Mouse (Mus musculus) heart, embryonic 10.5 days (tissue): Measurements from ENCODE around the gene Prdm2. TPM values are rescaled to one million over a fixed set of nuclear protein-coding genes. Genes with fewer than 3 reads are reported as not detected.

ENCODE experiments used
- DNase-seq: peaks from one replicate; pipeline ENCODE4 v3.0.0-alpha.2; 2017; ENCODE audit warnings: low spot score
- H3K27ac ChIP-seq: fragments of 300-500 bp; sonication (generic); 2 replicates; pipeline ENCODE4 v1.5.1; 2016; ENCODE audit warnings: mild to moderate bottlenecking
- H3K27me3 ChIP-seq: fragments of 300-500 bp; sonication (generic); 2 replicates; pipeline ENCODE4 v1.6.1; 2016; ENCODE audit warnings: mild to moderate bottlenecking; ENCODE audit not compliant: poor library complexity, insufficient read depth, severe bottlenecking
- H3K36me3 ChIP-seq: fragments of 300-500 bp; sonication (generic); 2 replicates; pipeline ENCODE4 v1.6.1; 2016; ENCODE audit warnings: mild to moderate bottlenecking, moderate library complexity
- H3K4me1 ChIP-seq: fragments of 300-500 bp; sonication (generic); 2 replicates; pipeline ENCODE4 v1.6.1; 2016; ENCODE audit warnings: mild to moderate bottlenecking
- H3K4me3 ChIP-seq: fragments of 300-500 bp; sonication (generic); 2 replicates; pipeline ENCODE4 v1.5.1; 2016; ENCODE audit warnings: mild to moderate bottlenecking, moderate library complexity
- H3K9me3 ChIP-seq: fragments of 300-500 bp; sonication (generic); 2 replicates; pipeline ENCODE4 v1.6.1; 2016; ENCODE audit warnings: mild to moderate bottlenecking, moderate library complexity
- WGBS: fragments of 180-500 bp; shearing (Covaris S2); methylation state at CpG from one replicate; pipeline ENCODE4 v1.1.7; 2016; 5-methylcytosine and 5-hydroxymethylcytosine counted together
- polyA plus RNA-seq: library from polyadenylated mRNA; unstranded; fragments of >200 nt; fragmentation: Nextera tagmentation; extraction: Ambion mirVana; gene quantifications from 2 replicates; pipeline ENCODE4 v1.2.1, GENCODE M21; 2016

Prdm2 gene
- polyA plus RNA-seq, 1 experiment from 2014 or later: 10.0 TPM

GRCm38 (mm10) chr4:143161619-143162479 lies 50.9 kb downstream of the Prdm2 start:
- Histone ChIP-seq H3K9me3 (no peaks in the 10 kb centered on the region), H3K4me1 (peaks cover 41% of the 10 kb centered on the region), H3K36me3 (0 out of 2 replicates have a peak, but pooled peaks cover 4% of the 10 kb centered on the region), H3K4me3 (peak overlapping the region; percentile 83), H3K27ac (peak overlapping the region; percentile 97), H3K27me3 (no peaks in the 10 kb centered on the region)
- WGBS: under 1% methylated on average over 96 of the region's 102 CpGs
- peak; percentile 100 for DNase-seq

- peaks cover 42% of the 10 kb centered on the region for H3K4me1 ChIP-seq
- no peaks in the 10 kb centered on the region for H3K9me3 ChIP-seq
- H3K27me3 ChIP-seq: no peaks in the 10 kb centered on the region
- H3K36me3 ChIP-seq: 0 out of 2 replicates have a peak, but pooled peaks cover 4% of the 10 kb centered on the region
- H3K27ac ChIP-seq: no peak overlapping the region
- peak overlapping the region; percentile 83 for H3K4me3 ChIP-seq
- DNase-seq: no peak
- 52% methylated on average over 3 of the region's 3 CpGs for WGBS
These were observed 52.0 kb downstream of the Prdm2 start for GRCm38 (mm10) chr4:143160826-143161225.

GRCm38 (mm10) chr4:143159336-143159735 lies 53.5 kb downstream of the Prdm2 start:
- Histone ChIP-seq H3K36me3 (0 out of 2 replicates have a peak, but pooled peaks cover 4% of the 10 kb centered on the region), H3K4me1 (peaks cover 46% of the 10 kb centered on the region), H3K9me3 (no peaks in the 10 kb centered on the region), H3K27me3 (no peaks in the 10 kb centered on the region), H3K27ac (no peak overlapping the region), H3K4me3 (no peak overlapping the region)
- no peak for DNase-seq
- WGBS: 91% methylated on average over 2 of the region's 2 CpGs

- H3K4me1 ChIP-seq: peaks cover 49% of the 10 kb centered on the region
- H3K9me3 ChIP-seq: no peaks in the 10 kb centered on the region
- no peak for DNase-seq
- H3K27me3 ChIP-seq: no peaks in the 10 kb centered on the region
- 87% methylated on average over 4 of the region's 4 CpGs for WGBS
- H3K27ac ChIP-seq: no peak overlapping the region
- 0 out of 2 replicates have a peak, but pooled peaks cover 4% of the 10 kb centered on the region for H3K36me3 ChIP-seq
- no peak overlapping the region for H3K4me3 ChIP-seq
These were observed 56.9 kb downstream of the Prdm2 start for GRCm38 (mm10) chr4:143155871-143156270.

GRCm38 (mm10) chr4:143155036-143155435 lies 57.8 kb downstream of the Prdm2 start:
- WGBS: 80% methylated on average over 4 of the region's 4 CpGs
- no peak overlapping the region for H3K4me3 ChIP-seq
- no peaks in the 10 kb centered on the region for H3K9me3 ChIP-seq
- 0 out of 2 replicates have a peak, but pooled peaks cover 4% of the 10 kb centered on the region for H3K36me3 ChIP-seq
- no peak for DNase-seq
- H3K27me3 ChIP-seq: no peaks in the 10 kb centered on the region
- no peak overlapping the region for H3K27ac ChIP-seq
- peaks cover 42% of the 10 kb centered on the region for H3K4me1 ChIP-seq

DNA sequence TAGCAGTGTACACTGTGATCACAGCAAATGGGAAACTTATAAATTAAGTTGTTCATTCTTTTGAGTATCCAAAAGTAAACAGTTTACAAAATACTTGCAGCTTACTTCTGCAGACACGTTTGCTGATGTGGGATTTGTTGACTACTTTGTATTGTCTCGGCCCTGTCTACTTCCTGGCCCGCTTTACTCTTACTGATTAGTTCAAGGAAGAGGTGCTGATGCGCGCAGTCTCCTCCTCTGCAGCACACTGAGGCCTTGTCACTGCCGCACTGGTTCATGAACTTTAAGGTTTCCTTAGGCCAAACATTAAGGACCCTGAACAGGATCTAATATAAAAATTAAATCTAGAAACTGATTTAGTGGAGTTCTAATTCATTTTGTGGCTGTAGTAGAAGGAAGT lies 58.2 kb downstream of the Prdm2 start:
- no peak for DNase-seq
- Histone ChIP-seq H3K36me3 (0 out of 2 replicates have a peak, but pooled peaks cover 4% of the 10 kb centered on the region), H3K27me3 (no peaks in the 10 kb centered on the region), H3K4me3 (no peak overlapping the region), H3K27ac (no peak overlapping the region), H3K4me1 (peaks cover 39% of the 10 kb centered on the region), H3K9me3 (no peaks in the 10 kb centered on the region)
- WGBS: 66% methylated on average over 6 of the region's 6 CpGs

DNA sequence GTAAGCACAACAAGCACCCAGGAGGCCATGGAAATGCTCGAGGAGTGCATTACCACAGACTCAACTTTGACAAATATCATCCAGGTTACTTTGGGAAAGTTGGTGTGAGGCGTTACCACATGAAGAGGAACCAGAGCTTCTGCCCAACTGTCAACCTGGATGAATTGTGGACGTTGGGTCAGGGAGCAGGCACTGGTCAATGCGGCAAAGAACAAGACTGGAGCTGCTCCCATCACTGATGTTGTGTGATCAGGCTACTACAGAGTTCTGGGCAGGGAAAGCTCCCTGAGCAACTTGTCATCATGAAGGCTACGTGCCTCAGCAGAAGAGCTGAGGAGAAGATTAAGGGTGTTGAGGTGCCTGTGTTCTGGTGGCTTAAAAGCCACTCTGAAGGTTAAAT lies 60.2 kb downstream of the Prdm2 start:
- no peaks in the 10 kb centered on the region for H3K36me3 ChIP-seq
- WGBS: 80% methylated on average over 5 of the region's 5 CpGs

GRCm38 (mm10) chr4:143151267-143151666 lies 61.5 kb downstream of the Prdm2 start:
- 69% methylated on average over 1 of the region's 1 CpGs for WGBS
- no peaks in the 10 kb centered on the region for H3K27me3 ChIP-seq
- H3K36me3 ChIP-seq: no peaks in the 10 kb centered on the region
- DNase-seq: no peak
- no peaks in the 10 kb centered on the region for H3K9me3 ChIP-seq
- H3K4me3 ChIP-seq: no peak overlapping the region
- H3K4me1 ChIP-seq: peaks cover 32% of the 10 kb centered on the region
- H3K27ac ChIP-seq: no peak overlapping the region

More for the DNA sequence above, 60.2 kb downstream of the Prdm2 start:
- no peaks in the 10 kb centered on the region for H3K9me3 ChIP-seq
- H3K4me1 ChIP-seq: peaks cover 28% of the 10 kb centered on the region
- no peaks in the 10 kb centered on the region for H3K27me3 ChIP-seq
- H3K4me3 ChIP-seq: no peak overlapping the region
- DNase-seq: no peak
- H3K27ac ChIP-seq: no peak overlapping the region

DNA sequence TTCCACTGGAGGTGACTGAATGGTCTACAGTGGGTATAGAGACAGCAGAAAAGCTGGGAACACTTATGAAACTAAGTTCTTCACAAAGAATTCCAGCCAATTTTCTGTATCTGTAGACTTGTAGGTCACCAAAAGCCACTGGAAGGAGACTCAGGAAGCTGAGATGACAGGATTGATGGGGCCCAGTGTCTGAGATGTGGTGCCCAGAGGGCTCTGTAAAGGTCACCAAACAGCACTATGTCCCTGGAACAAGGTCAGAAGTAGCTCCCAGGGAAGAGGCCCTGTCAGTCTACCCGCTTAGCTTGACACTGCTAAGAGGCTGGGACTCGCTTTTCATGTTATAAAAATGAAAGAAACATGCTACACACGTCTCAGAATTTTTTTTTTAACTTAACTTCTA lies 65.1 kb downstream of the Prdm2 start:
- Histone ChIP-seq H3K36me3 (no peaks in the 10 kb centered on the region), H3K9me3 (no peaks in the 10 kb centered on the region), H3K27me3 (no peaks in the 10 kb centered on the region), H3K4me1 (peaks cover 33% of the 10 kb centered on the region), H3K4me3 (no peak overlapping the region), H3K27ac (no peak overlapping the region)
- DNase-seq: no peak
- 48% methylated on average over 3 of the region's 3 CpGs for WGBS

DNA sequence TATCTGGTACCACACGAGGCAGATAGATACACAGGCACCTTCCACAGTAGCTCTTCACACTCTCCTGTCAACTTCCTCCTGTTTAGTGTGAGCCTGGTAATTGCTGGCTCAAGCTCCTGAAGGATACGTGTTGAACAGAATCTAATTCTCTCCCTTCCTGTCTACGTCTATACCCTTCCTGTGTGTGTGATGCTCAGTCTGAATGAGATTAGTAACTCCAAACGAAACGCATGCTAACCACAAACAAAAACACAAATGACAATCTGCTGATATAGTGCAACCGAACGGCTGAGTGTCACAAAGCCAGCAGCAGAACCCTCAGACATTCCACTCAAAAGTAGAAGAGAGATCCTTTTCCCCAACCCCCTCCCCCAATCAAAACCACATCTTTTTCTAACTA lies 69.2 kb downstream of the Prdm2 start:
- Histone ChIP-seq H3K9me3 (no peaks in the 10 kb centered on the region), H3K4me1 (peaks cover 30% of the 10 kb centered on the region), H3K27ac (no peak overlapping the region), H3K36me3 (peaks cover 30% of the 10 kb centered on the region), H3K27me3 (no peaks in the 10 kb centered on the region), H3K4me3 (no peak overlapping the region)
- no peak for DNase-seq
- WGBS: 36% methylated on average over 7 of the region's 7 CpGs

DNA sequence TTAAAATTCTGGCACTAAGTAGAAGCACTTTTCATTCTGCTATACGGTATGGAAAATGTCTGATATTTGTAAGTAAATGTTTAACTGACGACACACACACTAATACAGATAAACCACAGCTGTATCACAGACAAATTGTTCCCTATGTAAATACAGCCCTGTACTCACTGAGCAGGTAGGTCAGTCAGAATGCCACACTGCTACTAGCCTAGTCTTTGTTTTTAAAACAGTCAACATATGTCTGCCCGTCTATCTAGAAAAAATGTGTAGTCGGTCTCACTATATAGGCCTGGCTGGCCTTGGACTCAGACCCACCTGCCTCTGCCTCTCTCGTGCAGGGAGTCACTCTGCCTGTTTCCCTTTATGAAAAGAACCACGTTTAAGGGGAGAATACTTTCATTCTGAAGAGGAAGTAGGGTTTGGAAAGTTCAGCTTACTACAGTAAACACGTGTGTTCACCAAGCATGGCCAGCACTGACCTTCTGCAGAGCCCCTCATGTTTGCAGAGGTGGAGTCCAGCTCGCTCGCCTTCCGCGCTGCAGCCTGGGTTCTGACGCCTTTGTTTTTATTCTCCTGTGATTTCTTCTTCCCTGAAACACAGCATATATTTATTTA lies 71.0 kb downstream of the Prdm2 start:
- no peak overlapping the region for H3K27ac ChIP-seq
- H3K36me3 ChIP-seq: peaks cover 34% of the 10 kb centered on the region
- DNase-seq: no peak
- H3K4me1 ChIP-seq: peaks cover 13% of the 10 kb centered on the region; the same call in 1 of the 2 replicates
- WGBS: 85% methylated on average over 12 of the region's 12 CpGs
- no peaks in the 10 kb centered on the region for H3K9me3 ChIP-seq
- H3K27me3 ChIP-seq: no peaks in the 10 kb centered on the region
- no peak overlapping the region for H3K4me3 ChIP-seq

DNA sequence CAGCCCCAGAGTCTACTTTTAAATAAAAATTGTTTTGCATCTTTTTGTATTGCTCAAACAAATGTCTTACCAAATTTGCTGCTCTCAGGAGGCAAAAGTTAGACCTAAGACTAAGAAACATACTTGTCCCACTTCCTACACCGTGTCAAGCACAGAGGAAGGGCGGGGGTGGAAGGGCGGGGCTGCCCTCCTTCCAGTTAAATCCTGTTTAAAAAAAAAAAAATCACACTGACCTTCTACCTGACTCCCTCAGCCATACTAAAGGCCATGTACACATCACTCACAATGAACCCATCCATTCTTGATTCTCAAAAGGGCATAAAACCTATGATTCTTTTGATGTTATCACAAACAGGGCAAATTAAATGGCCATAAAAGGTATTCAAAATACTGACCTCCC lies 71.9 kb downstream of the Prdm2 start:
- H3K4me3 ChIP-seq: no peak overlapping the region
- H3K36me3 ChIP-seq: peaks cover 42% of the 10 kb centered on the region
- peaks cover 10% of the 10 kb centered on the region; the same call in 1 of the 2 replicates for H3K4me1 ChIP-seq
- DNase-seq: no peak
- no peak overlapping the region for H3K27ac ChIP-seq
- no peaks in the 10 kb centered on the region for H3K27me3 ChIP-seq
- WGBS: 92% methylated on average over 3 of the region's 3 CpGs
- no peaks in the 10 kb centered on the region for H3K9me3 ChIP-seq

DNA sequence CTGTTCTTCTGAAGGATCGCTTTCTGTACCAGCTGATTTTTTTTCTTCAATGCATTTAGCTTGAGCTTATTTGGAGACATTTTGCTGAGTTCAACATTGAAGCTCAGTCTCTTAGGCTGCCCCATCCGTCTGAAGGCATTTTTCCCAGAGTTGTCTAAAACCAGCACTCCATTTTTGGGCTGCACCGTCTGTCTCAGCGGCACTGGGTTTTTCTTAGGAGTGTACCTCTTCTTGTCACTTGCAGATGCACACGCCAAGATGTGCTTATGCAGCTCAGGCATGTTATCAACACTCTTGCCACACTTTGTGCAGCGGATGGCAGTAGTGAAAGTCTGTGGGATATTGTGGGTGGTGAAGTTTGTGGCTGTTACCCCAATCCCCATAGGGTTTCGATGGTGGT lies 80.4 kb downstream of the Prdm2 start:
- WGBS: 89% methylated on average over 7 of the region's 7 CpGs
- no peaks in the 10 kb centered on the region for H3K9me3 ChIP-seq
- H3K27ac ChIP-seq: no peak overlapping the region
- H3K27me3 ChIP-seq: no peaks in the 10 kb centered on the region
- no peaks in the 10 kb centered on the region for H3K4me1 ChIP-seq
- H3K36me3 ChIP-seq: peaks cover 88% of the 10 kb centered on the region
- DNase-seq: no peak
- H3K4me3 ChIP-seq: no peak overlapping the region
